Mouse (Mus musculus): ENCODE measurements at regions not wholly inside any gene's neighbourhood (a gene's known extent, or its start where the extent isn't known, plus 50 kb on each side); places are given as distances from the start of the nearest gene placed in this dataset.
"Not testable (repeated sequence)": the region's sequence is repeated elsewhere in the genome, so short reads cannot be mapped to it uniquely, and the experiment has no call there.

GRCm38 (mm10) chr16:12516834-12517685, 533.1 kb downstream of the Shisa9 start:
- DNase-seq, result no peak
- intact Hi-C loops (cut with DNase I), result no loop called here

GRCm38 (mm10) chr16:12518264-12518663, 534.4 kb downstream of the Shisa9 start:
- intact Hi-C loops (cut with DNase I), result no loop called here

GRCm38 (mm10) chr16:12521711-12522476, 538.0 kb downstream of the Shisa9 start:
- intact Hi-C loops (cut with DNase I), result no loop called here
- no peak for DNase-seq

More at GRCm38 (mm10) chr16:12518264-12518663, 534.4 kb downstream of the Shisa9 start:
- DNase-seq, result no peak

- no peak for DNase-seq
- intact Hi-C loops (cut with DNase I), result no loop called here
Measured at GRCm38 (mm10) chr16:12548462-12548861, 561.0 kb upstream of the Ercc4 start.

- intact Hi-C loops (cut with DNase I), result no loop called here
- DNase-seq, result no peak
Measured at GRCm38 (mm10) chr16:12588889-12589288, 520.6 kb upstream of the Ercc4 start.

GRCm38 (mm10) chr16:12608259-12608658, 501.2 kb upstream of the Ercc4 start:
- intact Hi-C loops (cut with DNase I), result no loop called here
- DNase-seq, result no peak

- intact Hi-C loops (cut with DNase I), result no loop called here
Measured at GRCm38 (mm10) chr16:12611106-12611505, 498.4 kb upstream of the Ercc4 start.

GRCm38 (mm10) chr16:12617781-12618180, 491.7 kb upstream of the Ercc4 start:
- no peak for DNase-seq
- intact Hi-C loops (cut with DNase I), result no loop called here

More at GRCm38 (mm10) chr16:12611106-12611505, 498.4 kb upstream of the Ercc4 start:
- DNase-seq, result no peak

- intact Hi-C loops (cut with DNase I), result no loop called here
- no peak for DNase-seq
Measured at GRCm38 (mm10) chr16:12632533-12632932, 477.0 kb upstream of the Ercc4 start.

GRCm38 (mm10) chr16:12638971-12639640, 470.4 kb upstream of the Ercc4 start:
- DNase-seq, result no peak
- intact Hi-C loops (cut with DNase I), result no loop called here

GRCm38 (mm10) chr16:12643053-12643452, 466.4 kb upstream of the Ercc4 start:
- intact Hi-C loops (cut with DNase I), result no loop called here
- DNase-seq, result no peak

- intact Hi-C loops (cut with DNase I), result no loop called here
Measured at GRCm38 (mm10) chr16:12644621-12645020, 464.9 kb upstream of the Ercc4 start.

GRCm38 (mm10) chr16:12652180-12652579, 457.3 kb upstream of the Ercc4 start:
- DNase-seq, result no peak
- intact Hi-C loops (cut with DNase I), result loop anchor here (10.0 kb wide), 2 partner anchors 243 to 373 kb away; no protein-coding TSS in a partner anchor

More at GRCm38 (mm10) chr16:12644621-12645020, 464.9 kb upstream of the Ercc4 start:
- no peak for DNase-seq

GRCm38 (mm10) chr16:12673656-12674055, 435.8 kb upstream of the Ercc4 start:
- intact Hi-C loops (cut with DNase I); DNase-seq: not testable (repeated sequence)

- intact Hi-C loops (cut with DNase I), result no loop called here
- no peak for DNase-seq
Measured at GRCm38 (mm10) chr16:12681474-12681873, 428.0 kb upstream of the Ercc4 start.

GRCm38 (mm10) chr16:12685816-12686215, 423.7 kb upstream of the Ercc4 start:
- DNase-seq, result no peak

GRCm38 (mm10) chr16:12691776-12692175, 417.7 kb upstream of the Ercc4 start:
- intact Hi-C loops (cut with DNase I), result no loop called here
- DNase-seq, result no peak

More at GRCm38 (mm10) chr16:12685816-12686215, 423.7 kb upstream of the Ercc4 start:
- intact Hi-C loops (cut with DNase I), result no loop called here

- DNase-seq, result no peak
- intact Hi-C loops (cut with DNase I), result no loop called here
Measured at GRCm38 (mm10) chr16:12692739-12693292, 416.7 kb upstream of the Ercc4 start.

- intact Hi-C loops (cut with DNase I), result no loop called here
- DNase-seq, result no peak
Measured at GRCm38 (mm10) chr16:12693346-12693745, 416.1 kb upstream of the Ercc4 start.

GRCm38 (mm10) chr16:12694646-12695045, 414.8 kb upstream of the Ercc4 start:
- no peak for DNase-seq
- intact Hi-C loops (cut with DNase I), result no loop called here

All from heart, postnatal 36 days (tissue).